Mouse (Mus musculus) megakaryocyte, embryonic 14.5 days (primary cell): ENCODE measurements around the gene Xrra1. TPM values are rescaled to one million over a fixed set of nuclear protein-coding genes. Genes with fewer than 3 reads are reported as not detected.
A peak's percentile ranks its signal among the peaks of the same experiment; 100 is the strongest.

Experiments
- H3K27me3 ChIP-seq: replicated peaks from 2 replicates; pipeline ENCODE3; 2012; ENCODE audit warnings: inconsistent platforms
- H3K36me3 ChIP-seq: replicated peaks from 2 replicates; pipeline ENCODE3; 2012; ENCODE audit warnings: low read length, inconsistent platforms, mixed read lengths
- H3K4me1 ChIP-seq: 2 replicates; pipeline ENCODE4 v1.6.1; 2012; ENCODE audit warnings: inconsistent platforms
- H3K4me3 ChIP-seq: replicated peaks from 2 replicates; pipeline ENCODE3; 2012; ENCODE audit warnings: moderate library complexity, mild to moderate bottlenecking, inconsistent platforms
- H3K9me3 ChIP-seq: 2 replicates; pipeline ENCODE4 v1.6.1; 2012; ENCODE audit warnings: inconsistent platforms
- FLI1 ChIP-seq: IDR thresholded peaks from 2 replicates; pipeline ENCODE4 v1.6.1; 2012; ENCODE audit warnings: low read length, inconsistent platforms, mixed read lengths
- GATA1 ChIP-seq: IDR thresholded peaks from 3 replicates; pipeline ENCODE4 v1.6.1; 2012; ENCODE audit warnings: mixed read lengths, low read length, inconsistent platforms, borderline replicate concordance
- polyA plus RNA-seq: library from polyadenylated mRNA; stranded (reverse); fragments of >175 nt; gene quantifications from 2 replicates; pipeline ENCODE4 v1.2.3, GENCODE M21; 2012; ENCODE audit warnings: low replicate concordance; ENCODE audit not compliant: insufficient read depth

Gene Xrra1
- polyA plus RNA-seq, 1 experiment, result 0.08 TPM

DNA sequence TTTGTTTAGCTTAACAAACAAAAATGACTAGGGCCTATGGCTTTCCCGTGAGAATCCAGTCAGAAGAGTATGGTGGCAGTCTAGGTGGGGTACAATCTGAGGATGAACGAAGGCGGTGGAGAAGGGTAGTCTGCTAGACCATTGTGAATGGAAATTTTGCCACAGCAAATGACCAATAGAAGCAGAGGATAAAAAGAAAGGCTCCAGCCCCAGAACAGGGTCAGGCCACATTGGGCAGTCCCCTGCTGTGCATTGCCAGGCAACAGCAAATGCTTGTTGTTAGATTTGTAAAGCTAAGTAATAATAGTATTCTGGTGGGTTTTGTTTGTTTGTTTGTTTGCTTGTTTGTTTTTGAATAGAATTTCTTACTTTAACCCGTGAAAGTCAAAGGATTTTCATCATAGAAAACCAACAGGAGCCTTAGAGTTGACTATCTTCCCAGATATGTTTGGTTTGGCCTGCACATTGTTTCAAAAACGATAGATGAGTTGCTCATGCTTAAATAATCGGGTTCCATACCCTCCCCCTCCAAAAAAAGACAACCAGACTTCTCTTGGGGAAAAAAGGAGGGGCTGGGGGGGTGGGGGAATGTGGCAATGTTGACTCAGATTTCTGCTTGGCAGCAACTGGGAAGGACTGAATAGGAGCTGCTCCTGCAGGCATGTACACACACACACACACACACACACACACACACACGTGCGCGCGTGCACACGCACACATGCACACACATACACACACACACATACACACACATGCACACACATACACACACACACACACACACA lies 5.5 kb downstream of the Xrra1 start:
- TF ChIP-seq GATA1, result no peak
- TF ChIP-seq FLI1, result no peak
- Histone ChIP-seq H3K4me1 (peaks cover 49% of the 10 kb centered on the region), H3K9me3 (no peaks in the 10 kb centered on the region), H3K4me3 (no peak overlapping the region), H3K27me3 (peaks cover 8% of the 10 kb centered on the region), H3K36me3 (no peaks in the 10 kb centered on the region)

GRCm38 (mm10) chr7:99865219-99865618 lies 6.3 kb downstream of the Xrra1 start:
- Histone ChIP-seq H3K27me3 (peaks cover 8% of the 10 kb centered on the region), H3K36me3 (no peaks in the 10 kb centered on the region), H3K4me1 (peaks cover 53% of the 10 kb centered on the region), H3K9me3 (no peaks in the 10 kb centered on the region), H3K4me3 (no peak overlapping the region)
- TF ChIP-seq GATA1, result no peak
- no peak for TF ChIP-seq FLI1

DNA sequence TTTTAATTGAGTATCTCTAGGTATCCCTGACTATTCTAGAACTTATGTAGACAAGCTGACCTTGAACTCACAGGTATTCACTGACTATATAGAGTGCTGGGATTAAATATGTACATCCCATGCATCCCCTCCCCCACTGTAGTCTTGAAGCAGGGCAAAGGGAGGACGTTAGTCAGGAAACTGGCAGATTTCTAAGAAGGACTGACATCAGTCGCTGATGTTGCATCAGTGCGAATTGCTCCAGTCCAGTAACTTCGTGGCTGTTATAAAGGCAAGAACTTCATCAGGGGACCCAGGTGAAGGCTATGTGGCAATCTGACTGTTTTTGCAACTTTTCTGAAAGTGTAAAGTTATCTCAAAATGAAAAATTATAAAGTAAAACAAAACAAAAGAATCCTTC lies 10.4 kb downstream of the Xrra1 start:
- no peak for TF ChIP-seq FLI1
- TF ChIP-seq GATA1, result no peak
- H3K36me3 ChIP-seq, result no peaks in the 10 kb centered on the region
- peaks cover 41% of the 10 kb centered on the region for H3K4me1 ChIP-seq
- peaks cover 14% of the 10 kb centered on the region for H3K27me3 ChIP-seq
- H3K4me3 ChIP-seq, result no peak overlapping the region
- no peaks in the 10 kb centered on the region for H3K9me3 ChIP-seq

DNA sequence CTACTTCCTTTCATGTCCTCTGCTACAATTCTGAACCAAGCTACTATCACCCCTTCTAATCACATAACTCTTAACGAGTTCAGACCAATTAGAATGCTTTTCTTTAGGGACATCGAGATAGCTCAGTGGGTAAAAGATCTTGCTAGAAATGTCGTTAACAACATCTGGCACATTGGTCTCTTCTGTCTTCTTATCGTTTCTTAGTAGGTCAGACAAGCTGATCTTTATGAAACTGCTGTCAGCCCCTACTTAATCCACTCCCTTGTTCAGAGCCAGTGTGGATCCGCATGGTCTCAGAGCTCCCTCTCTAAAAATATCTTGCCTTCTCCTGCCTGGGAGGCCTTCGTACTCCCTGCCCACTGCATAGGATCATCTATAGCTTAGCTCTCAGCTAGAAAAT lies 15.0 kb downstream of the Xrra1 start:
- Histone ChIP-seq H3K36me3 (no peaks in the 10 kb centered on the region), H3K27me3 (peaks cover 16% of the 10 kb centered on the region), H3K4me3 (no peak overlapping the region), H3K4me1 (peaks cover 19% of the 10 kb centered on the region), H3K9me3 (no peaks in the 10 kb centered on the region)
- no peak for TF ChIP-seq GATA1
- TF ChIP-seq FLI1, result no peak

DNA sequence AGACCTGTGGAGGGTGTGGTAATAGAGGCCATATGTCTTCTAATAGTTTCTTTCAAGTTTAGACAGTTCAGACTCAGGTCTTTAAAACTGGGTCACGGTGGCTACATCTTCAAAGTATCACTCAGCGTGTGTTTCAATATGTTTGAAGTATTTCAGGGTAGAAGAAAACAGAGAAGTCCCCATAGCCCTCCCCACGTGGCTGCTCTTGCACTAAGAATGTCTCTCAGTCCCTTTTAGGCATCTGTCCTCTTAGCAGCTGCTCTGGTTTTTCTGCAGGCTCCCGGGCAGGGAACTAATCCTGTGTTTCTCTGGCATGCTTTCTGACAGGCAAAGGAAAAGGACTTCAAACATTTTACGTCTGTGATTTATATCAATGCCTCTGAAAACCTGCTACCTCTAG lies 17.0 kb downstream of the Xrra1 start:
- TF ChIP-seq GATA1, result no peak
- no peak for TF ChIP-seq FLI1
- Histone ChIP-seq H3K4me3 (no peak overlapping the region), H3K36me3 (no peaks in the 10 kb centered on the region), H3K9me3 (no peaks in the 10 kb centered on the region), H3K4me1 (peaks cover 11% of the 10 kb centered on the region; the same call in 1 of the 2 replicates), H3K27me3 (peaks cover 32% of the 10 kb centered on the region)

DNA sequence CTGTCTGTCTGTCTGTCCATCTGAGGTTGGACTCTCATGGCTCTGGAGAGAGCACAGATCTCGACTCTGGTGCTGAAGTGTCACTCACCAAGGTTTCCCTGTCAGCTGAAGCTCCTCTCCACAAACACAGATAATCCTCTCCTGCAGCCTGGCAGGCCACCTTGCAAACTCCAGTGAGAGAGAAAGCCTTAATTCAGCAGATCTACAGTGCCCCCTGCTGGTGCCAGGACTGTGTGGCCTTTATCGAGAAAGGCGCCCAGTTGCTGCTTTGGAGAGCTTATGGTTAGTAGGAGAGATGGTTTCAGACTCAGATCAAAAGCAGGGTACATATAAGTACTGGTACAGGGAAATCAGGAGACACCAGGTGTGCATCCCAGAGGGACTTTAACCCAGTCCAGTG lies 17.4 kb downstream of the Xrra1 start:
- H3K4me1 ChIP-seq, result peaks cover 11% of the 10 kb centered on the region; the same call in 1 of the 2 replicates
- no peak for TF ChIP-seq FLI1
- TF ChIP-seq GATA1, result no peak
- H3K36me3 ChIP-seq, result no peaks in the 10 kb centered on the region
- peaks cover 32% of the 10 kb centered on the region for H3K27me3 ChIP-seq
- H3K4me3 ChIP-seq, result no peak overlapping the region
- H3K9me3 ChIP-seq, result no peaks in the 10 kb centered on the region

DNA sequence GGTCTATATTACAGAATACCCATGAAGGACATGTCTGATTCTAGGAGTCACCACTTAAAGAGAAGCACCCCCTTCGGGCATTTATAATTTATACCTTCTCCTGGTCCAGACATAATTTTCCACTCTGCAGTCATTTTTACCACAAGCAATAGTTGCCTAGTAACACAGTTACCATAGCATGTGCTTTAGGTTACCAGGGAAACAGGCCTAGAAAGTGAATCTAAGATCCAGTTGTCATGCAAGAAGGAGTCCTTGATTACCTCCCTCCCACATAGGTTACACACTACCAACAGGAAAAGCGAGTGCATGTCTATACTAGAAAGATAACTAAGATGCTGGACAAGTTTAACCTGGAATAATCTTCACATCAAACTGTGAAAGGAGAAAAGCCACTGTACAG lies 19.3 kb downstream of the Xrra1 start:
- peaks cover 27% of the 10 kb centered on the region for H3K27me3 ChIP-seq
- H3K4me1 ChIP-seq, result peaks cover 5% of the 10 kb centered on the region; the same call in 1 of the 2 replicates
- H3K4me3 ChIP-seq, result no peak overlapping the region
- H3K36me3 ChIP-seq, result no peaks in the 10 kb centered on the region
- TF ChIP-seq FLI1, result no peak
- no peak for TF ChIP-seq GATA1
- no peaks in the 10 kb centered on the region for H3K9me3 ChIP-seq

- Histone ChIP-seq H3K4me3 (no peak overlapping the region), H3K27me3 (peaks cover 33% of the 10 kb centered on the region), H3K36me3 (no peaks in the 10 kb centered on the region), H3K4me1 (peaks cover 34% of the 10 kb centered on the region), H3K9me3 (no peaks in the 10 kb centered on the region)
- TF ChIP-seq GATA1 (no peak), FLI1 (no peak)
Observed at GRCm38 (mm10) chr7:99887230-99887735, 28.4 kb downstream of the Xrra1 start.

DNA sequence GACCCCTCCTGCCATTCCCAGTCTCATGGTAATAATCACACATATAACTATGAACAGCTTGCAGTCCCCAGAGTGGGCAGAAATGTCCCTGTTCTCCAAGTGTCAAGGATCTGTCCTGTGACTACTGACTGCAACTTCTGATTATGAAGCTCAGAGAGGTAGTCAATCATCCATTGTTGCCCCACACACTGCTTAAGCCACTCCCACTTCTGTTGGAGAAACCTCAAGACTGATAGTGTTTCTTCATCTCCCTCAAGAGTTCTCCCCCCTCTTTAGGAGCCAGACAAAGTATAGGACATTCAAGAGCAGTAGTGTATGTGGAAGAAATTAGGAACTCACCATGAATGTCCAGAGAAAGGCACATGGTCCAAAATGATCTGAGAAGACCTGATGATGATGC lies 28.8 kb downstream of the Xrra1 start:
- no peak for TF ChIP-seq GATA1
- TF ChIP-seq FLI1, result no peak
- H3K4me3 ChIP-seq, result no peak overlapping the region
- peaks cover 34% of the 10 kb centered on the region for H3K4me1 ChIP-seq
- H3K9me3 ChIP-seq, result no peaks in the 10 kb centered on the region
- peaks cover 34% of the 10 kb centered on the region for H3K27me3 ChIP-seq
- no peaks in the 10 kb centered on the region for H3K36me3 ChIP-seq

DNA sequence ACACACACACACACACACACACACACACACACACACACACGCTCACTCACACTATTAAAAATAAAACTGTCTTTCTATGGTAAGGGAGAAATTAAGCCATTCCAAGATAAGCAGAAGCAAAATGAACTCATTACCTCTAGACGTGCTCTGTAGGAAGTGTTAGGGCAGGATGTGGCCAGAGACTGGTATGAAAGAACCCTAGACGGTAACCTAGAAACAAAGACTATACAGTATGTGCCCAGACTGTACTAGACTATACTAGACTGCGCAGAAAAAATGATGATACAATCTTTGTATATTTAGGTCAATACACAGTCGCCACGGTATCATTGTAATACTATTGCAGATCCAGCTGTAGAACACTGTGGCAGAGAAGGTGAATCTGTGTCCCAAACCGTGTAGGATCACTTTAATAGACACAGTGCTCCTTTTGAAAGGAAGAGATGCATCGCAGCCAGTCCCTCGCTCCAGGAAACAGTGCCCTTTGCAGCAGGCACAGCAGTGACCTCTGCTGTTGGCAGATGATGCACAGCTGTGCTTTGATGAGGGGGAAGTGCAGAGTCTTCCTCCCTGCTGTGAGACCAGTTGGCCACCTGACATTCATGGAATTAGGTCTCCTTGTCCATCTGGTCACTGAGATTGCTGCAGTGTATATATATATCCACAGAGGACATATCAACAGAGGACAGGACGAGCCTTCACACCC lies 30.4 kb downstream of the Xrra1 start:
- peak overlapping the region; percentile 77 for H3K4me3 ChIP-seq
- no peaks in the 10 kb centered on the region for H3K36me3 ChIP-seq
- H3K9me3 ChIP-seq, result no peaks in the 10 kb centered on the region
- peaks cover 37% of the 10 kb centered on the region for H3K27me3 ChIP-seq
- TF ChIP-seq GATA1 (no peak), FLI1 (no peak)
- peaks cover 34% of the 10 kb centered on the region for H3K4me1 ChIP-seq
